Mouse (Mus musculus): ENCODE measurements around the gene Pfn1.

- TF ChIP-seq CTCF (IDR thresholded peaks at IDR 0.05; ENCODE audit: low read depth) (no peak; the same call in 1 of the 2 replicates), EP300 (optimal IDR thresholded peaks at IDR 0.05) (no peak)
These were observed at the start of gene Pfn1 for GRCm38 (mm10) chr11:70654198-70654922.
